Mouse (Mus musculus): ENCODE measurements around the gene Rcbtb2. TPM values are rescaled to one million over a fixed set of nuclear protein-coding genes. Genes with fewer than 3 reads are reported as not detected.

Rcbtb2 gene
- polyA plus RNA-seq, 1 experiment from 2014 or later, result 56.8 TPM

GRCm38 (mm10) chr14:73226849-73227248, 104.0 kb downstream of the Rcbtb2 start:
- no peaks in the 10 kb centered on the region for H3K27me3 ChIP-seq (replicated peaks)
- no peak overlapping the region for H3K27ac ChIP-seq (replicated peaks)
- H3K4me1 ChIP-seq, result peaks cover 11% of the 10 kb centered on the region
- no peak overlapping the region for H3K9ac ChIP-seq (replicated peaks)
- no peak overlapping the region for H3K4me3 ChIP-seq (replicated peaks)
- H3K4me2 ChIP-seq, result no peak overlapping the region
- WGBS, result 32% methylated on average over 1 of the region's 1 CpGs
- ATAC-seq (ENCODE audit: low FRiP score), result no peak
- H3K36me3 ChIP-seq, result no peaks in the 10 kb centered on the region
- no peaks in the 10 kb centered on the region for H3K9me3 ChIP-seq (replicated peaks)

DNA sequence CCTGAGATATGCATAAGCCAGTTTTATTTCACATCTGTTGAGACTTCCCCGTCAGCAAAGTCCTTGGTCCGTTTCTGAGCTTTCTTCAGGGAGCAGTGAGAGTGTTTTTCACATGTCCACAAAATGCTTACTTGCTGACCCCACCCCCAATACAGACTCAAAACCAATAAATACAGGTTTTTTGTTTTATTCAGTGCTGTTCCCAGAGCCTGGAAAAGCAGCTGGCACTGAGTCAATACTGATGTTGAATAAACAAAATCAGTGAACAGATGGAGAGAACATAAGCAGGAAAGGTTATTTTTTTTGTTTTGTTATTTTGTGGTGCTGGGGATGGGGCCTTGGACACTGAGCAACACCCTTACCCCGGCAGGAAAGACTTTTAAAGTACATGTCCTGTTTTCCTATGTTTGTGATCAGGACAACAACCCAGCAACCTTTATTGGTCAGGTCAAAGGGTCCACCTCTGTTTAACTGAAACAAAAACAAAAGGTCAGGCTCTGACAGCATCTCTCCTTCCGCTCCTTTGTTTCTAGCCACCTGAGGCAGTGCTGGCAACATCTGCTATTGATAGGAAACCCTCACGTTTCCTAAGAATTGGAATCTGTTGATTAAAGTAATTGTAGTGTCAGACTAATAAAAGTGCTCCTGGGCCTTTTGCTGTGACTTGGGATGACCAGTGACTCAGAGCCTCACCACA, 108.6 kb downstream of the Rcbtb2 start:
- Histone ChIP-seq H3K36me3 (no peaks in the 10 kb centered on the region), H3K27ac (replicated peaks) (peak overlapping the region; percentile 3; the same call in 1 of the 2 replicates), H3K27me3 (replicated peaks) (no peaks in the 10 kb centered on the region), H3K9me3 (replicated peaks) (no peaks in the 10 kb centered on the region), H3K4me1 (peaks cover 20% of the 10 kb centered on the region), H3K4me3 (replicated peaks) (no peak overlapping the region), H3K9ac (replicated peaks) (no peak overlapping the region), H3K4me2 (no peak overlapping the region)
- ATAC-seq (ENCODE audit: low FRiP score), result no peak
- 26% methylated on average over 5 of the region's 5 CpGs for WGBS

DNA sequence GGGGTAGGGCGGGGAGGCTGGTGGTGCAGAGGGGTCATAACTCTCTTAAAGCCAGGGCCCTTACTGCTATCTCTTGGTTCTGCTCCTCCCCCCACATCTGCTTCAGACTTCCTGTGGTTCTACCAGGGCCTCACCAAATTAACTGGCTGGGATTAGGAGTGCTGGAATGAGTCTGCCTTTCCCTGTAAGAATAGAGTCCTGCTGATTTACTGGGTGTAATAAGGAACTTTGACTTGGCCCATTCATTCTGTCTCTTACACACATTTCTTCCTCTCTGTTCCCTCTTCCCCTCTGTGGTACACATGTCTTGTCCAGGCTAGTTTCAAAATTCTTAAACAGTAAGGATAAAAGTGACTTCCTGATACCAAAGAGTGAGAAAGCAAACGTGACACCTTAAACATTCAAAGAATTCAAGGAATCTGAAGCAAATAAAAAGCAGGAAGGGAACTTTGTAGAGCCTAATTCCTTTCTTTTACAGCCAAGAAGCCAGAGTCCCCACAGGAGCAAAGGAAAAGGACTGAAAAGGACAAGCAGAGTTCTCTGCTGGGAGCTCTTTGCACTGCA, 111.7 kb downstream of the Rcbtb2 start:
- peak overlapping the region; percentile 66 for H3K27ac ChIP-seq (replicated peaks)

GRCm38 (mm10) chr14:73237848-73238321, 115.0 kb downstream of the Rcbtb2 start, which contains the start of gene Lpar6:
Gene Lpar6, plus strand, starts transcription at chr14:73237895.
- WGBS, result under 1% methylated on average over 19 of the region's 19 CpGs
- Histone ChIP-seq H3K27me3 (replicated peaks) (no peaks in the 10 kb centered on the region), H3K4me3 (replicated peaks) (peak within 1 kb of the TSS; percentile 38), H3K4me2 (peak within 1 kb of the TSS; percentile 52), H3K9ac (replicated peaks) (peak within 1 kb of the TSS; percentile 40), H3K9me3 (replicated peaks) (no peaks in the 10 kb centered on the region), H3K4me1 (peaks cover 20% of the 10 kb centered on the region), H3K36me3 (no peaks in the 10 kb centered on the region), H3K27ac (replicated peaks) (peak within 1 kb of the TSS; percentile 82)
- peak; percentile 77 for ATAC-seq (ENCODE audit: low FRiP score)

More for the DNA sequence above, 111.7 kb downstream of the Rcbtb2 start:
- Histone ChIP-seq H3K9me3 (replicated peaks) (no peaks in the 10 kb centered on the region), H3K4me1 (peaks cover 23% of the 10 kb centered on the region), H3K4me2 (no peak overlapping the region), H3K36me3 (no peaks in the 10 kb centered on the region), H3K9ac (replicated peaks) (no peak overlapping the region), H3K4me3 (replicated peaks) (no peak overlapping the region), H3K27me3 (replicated peaks) (no peaks in the 10 kb centered on the region)
- WGBS, result 0% methylated on average over 2 of the region's 2 CpGs
- ATAC-seq (ENCODE audit: low FRiP score), result 0 out of 2 replicates have a peak, but pooled peaks have one; percentile 30

DNA sequence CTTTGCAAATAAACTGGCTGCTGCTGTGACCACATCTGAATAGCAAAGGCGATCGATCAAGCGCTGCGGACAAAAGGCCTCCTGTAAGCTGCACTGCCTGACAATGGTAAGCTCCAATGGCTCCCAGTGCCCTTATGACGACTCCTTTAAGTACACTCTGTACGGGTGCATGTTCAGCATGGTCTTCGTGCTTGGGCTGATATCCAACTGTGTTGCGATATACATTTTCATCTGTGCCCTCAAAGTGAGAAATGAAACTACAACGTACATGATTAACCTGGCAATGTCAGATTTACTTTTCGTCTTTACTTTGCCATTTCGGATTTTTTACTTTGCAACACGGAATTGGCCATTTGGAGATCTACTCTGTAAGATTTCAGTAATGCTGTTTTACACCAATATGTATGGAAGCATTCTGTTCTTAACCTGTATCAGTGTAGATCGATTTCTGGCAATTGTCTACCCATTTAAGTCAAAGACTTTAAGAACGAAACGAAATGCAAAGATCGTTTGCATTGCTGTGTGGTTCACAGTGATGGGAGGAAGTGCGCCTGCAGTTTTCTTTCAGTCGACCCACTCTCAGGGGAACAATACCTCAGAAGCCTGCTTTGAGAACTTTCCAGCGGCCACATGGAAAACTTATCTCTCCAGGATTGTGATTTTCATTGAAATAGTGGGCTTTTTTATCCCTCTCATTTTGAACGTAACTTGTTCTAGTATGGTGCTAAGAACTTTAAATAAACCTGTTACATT, 115.8 kb downstream of the Rcbtb2 start:
- Histone ChIP-seq H3K4me3 (replicated peaks) (peak overlapping the region; percentile 38), H3K36me3 (no peaks in the 10 kb centered on the region), H3K27me3 (replicated peaks) (no peaks in the 10 kb centered on the region), H3K9me3 (replicated peaks) (no peaks in the 10 kb centered on the region), H3K27ac (replicated peaks) (peak overlapping the region; percentile 82), H3K9ac (replicated peaks) (peak overlapping the region; percentile 40), H3K4me1 (peaks cover 20% of the 10 kb centered on the region), H3K4me2 (peak overlapping the region; percentile 52)
- WGBS, result 2% methylated on average over 20 of the region's 20 CpGs
- ATAC-seq (ENCODE audit: low FRiP score), result peak; percentile 82

- Histone ChIP-seq H3K4me2 (peak overlapping the region; percentile 52), H3K27me3 (replicated peaks) (no peaks in the 10 kb centered on the region), H3K27ac (replicated peaks) (peak overlapping the region; percentile 82), H3K9ac (replicated peaks) (peak overlapping the region; percentile 40), H3K4me1 (peaks cover 18% of the 10 kb centered on the region), H3K9me3 (replicated peaks) (no peaks in the 10 kb centered on the region), H3K4me3 (replicated peaks) (peak overlapping the region; percentile 38), H3K36me3 (no peaks in the 10 kb centered on the region)
- WGBS, result 3% methylated on average over 6 of the region's 6 CpGs
- ATAC-seq (ENCODE audit: low FRiP score), result no peak
Measured at GRCm38 (mm10) chr14:73239291-73239690, 116.5 kb downstream of the Rcbtb2 start.

DNA sequence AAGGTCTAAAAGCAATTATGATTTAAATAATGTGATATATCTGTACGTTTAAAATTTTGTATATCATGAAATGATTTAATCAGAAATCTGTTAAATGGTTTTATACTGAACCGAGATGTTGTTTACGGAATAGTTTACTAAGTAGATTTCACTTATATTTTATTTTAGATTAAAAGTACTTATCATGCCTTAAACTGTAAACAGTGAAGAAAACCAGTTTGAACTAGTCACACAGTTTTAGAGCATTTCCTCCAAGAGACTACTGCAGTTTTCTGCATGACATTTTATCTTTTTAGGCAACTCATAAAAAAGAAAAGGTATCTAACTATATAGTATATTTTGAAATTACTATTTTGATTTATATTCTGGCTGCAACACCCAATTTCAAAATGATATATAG, 117.0 kb downstream of the Rcbtb2 start:
- ATAC-seq (ENCODE audit: low FRiP score), result no peak
- Histone ChIP-seq H3K4me2 (no peak overlapping the region), H3K9me3 (replicated peaks) (no peaks in the 10 kb centered on the region), H3K27me3 (replicated peaks) (no peaks in the 10 kb centered on the region), H3K9ac (replicated peaks) (no peak overlapping the region), H3K36me3 (no peaks in the 10 kb centered on the region), H3K27ac (replicated peaks) (no peak overlapping the region), H3K4me1 (peaks cover 12% of the 10 kb centered on the region), H3K4me3 (replicated peaks) (no peak overlapping the region)
- 47% methylated on average over 3 of the region's 3 CpGs for WGBS

DNA sequence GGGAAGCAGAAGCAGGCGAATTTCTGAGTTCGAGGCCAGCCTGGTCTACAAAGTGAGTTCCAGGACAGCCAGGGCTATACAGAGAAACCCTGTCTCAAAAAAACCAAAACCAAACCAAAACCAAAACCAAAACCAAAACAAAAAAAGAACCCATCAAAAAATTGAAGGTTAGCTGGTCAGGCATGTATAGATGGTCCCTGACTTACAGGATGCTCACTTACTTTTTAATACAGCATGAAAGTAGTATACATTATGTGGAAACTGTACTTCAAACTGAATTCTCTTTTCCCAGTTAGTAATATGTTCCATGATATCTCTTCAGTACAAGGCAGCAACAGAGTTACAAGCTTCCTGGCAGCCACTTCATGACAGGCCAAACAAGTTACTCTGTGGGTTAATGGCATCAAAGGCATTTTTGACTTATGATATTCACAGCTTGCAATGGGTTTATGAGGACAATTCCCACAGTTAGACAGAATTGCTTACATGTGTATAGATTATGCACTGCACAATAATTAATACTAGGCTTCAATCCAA, 121.3 kb downstream of the Rcbtb2 start:
- Histone ChIP-seq H3K36me3 (no peaks in the 10 kb centered on the region), H3K9me3 (replicated peaks) (no peaks in the 10 kb centered on the region), H3K27ac (replicated peaks) (no peak overlapping the region), H3K27me3 (replicated peaks) (no peaks in the 10 kb centered on the region), H3K9ac (replicated peaks) (no peak overlapping the region), H3K4me2 (no peak overlapping the region), H3K4me1 (0 out of 2 replicates have a peak, but pooled peaks cover 2% of the 10 kb centered on the region), H3K4me3 (replicated peaks) (no peak overlapping the region)
- WGBS, result 98% methylated on average over 2 of the region's 2 CpGs
- ATAC-seq (ENCODE audit: low FRiP score), result no peak

DNA sequence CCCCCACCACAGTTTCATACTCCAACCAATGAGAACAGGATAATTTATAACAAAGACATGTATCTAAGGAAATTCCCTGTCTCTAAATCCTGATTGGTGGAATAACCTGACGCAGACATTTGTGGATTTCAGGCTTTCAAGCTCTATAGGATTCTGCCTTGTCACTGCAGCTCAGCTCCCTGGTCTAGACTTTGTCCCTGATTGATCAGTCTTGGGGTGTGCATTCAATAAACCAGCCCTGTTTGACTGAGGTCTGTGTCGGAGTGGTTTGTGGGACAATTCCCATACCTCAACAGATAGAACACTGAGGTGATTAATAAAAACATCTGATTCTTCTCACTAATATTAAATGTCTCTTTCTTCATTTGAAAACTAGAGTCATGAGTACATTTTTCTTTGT, 127.2 kb downstream of the Rcbtb2 start:
- Histone ChIP-seq H3K9ac (replicated peaks) (no peak overlapping the region), H3K36me3 (no peaks in the 10 kb centered on the region), H3K4me1 (no peaks in the 10 kb centered on the region), H3K9me3 (replicated peaks) (no peaks in the 10 kb centered on the region), H3K27me3 (replicated peaks) (no peaks in the 10 kb centered on the region), H3K27ac (replicated peaks) (no peak overlapping the region), H3K4me2 (no peak overlapping the region), H3K4me3 (replicated peaks) (no peak overlapping the region)
- WGBS, result 90% methylated on average over 2 of the region's 2 CpGs
- no peak for ATAC-seq (ENCODE audit: low FRiP score)

DNA sequence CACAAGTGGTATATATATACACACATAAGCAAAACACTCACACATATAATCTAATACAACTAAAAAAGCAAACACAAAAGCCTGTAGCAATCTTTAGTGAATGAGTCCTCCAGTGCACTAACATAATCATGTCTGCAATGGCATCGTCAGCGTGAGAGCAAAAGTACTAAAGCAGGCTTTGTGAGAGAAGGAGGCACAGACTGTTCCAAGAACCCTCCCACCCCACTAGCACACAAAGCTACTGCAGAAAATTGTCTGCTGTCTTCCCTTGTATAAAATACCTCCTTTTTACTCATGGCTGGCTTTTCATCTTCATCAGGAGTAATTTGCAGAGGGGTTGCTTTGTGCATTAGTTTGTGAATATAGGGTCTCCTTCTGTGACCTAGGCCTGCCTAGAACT, 129.4 kb downstream of the Rcbtb2 start:
- H3K27ac ChIP-seq (replicated peaks), result no peak overlapping the region
- H3K4me3 ChIP-seq (replicated peaks), result no peak overlapping the region
- H3K9ac ChIP-seq (replicated peaks), result no peak overlapping the region
- H3K4me2 ChIP-seq, result no peak overlapping the region
- 30% methylated on average over 2 of the region's 2 CpGs for WGBS
- no peaks in the 10 kb centered on the region for H3K9me3 ChIP-seq (replicated peaks)
- ATAC-seq (ENCODE audit: low FRiP score), result no peak
- no peaks in the 10 kb centered on the region for H3K4me1 ChIP-seq
- no peaks in the 10 kb centered on the region for H3K27me3 ChIP-seq (replicated peaks)
- H3K36me3 ChIP-seq, result no peaks in the 10 kb centered on the region

DNA sequence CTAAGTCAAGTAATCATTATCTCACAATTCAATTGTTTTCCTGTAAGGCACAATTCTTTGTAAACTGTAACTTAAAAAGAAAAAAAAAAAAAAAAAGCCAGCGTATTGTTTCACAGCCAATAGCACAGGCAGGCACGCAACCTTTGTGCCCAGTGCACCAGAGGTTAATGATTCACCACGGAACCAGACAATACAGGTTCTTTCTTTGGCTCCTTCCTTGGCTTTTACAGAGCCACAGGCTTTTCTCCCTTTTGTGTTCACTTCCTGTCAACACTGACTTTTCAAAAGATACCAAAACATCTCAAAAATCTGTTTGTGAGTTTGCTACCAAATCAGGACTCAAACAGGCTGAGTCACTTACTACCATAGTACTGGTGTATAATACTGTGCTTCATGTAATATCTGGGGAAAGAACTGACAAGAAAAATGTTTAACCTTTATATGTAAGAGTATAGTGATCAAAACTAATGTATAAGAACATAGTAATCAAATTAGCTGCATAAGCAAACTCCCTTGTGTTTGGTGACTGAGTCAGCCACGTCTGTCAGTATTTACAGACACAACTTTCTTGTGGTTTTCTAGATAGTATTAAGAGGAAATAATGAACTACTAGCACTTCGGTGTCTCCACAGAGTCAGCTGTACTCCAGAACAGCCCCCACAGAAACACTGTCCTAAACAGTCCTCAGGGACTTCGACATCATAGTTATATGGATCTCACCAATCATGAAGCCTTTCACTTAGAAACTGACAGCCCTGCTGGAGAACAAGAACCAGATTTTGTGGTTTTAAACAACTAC, 130.8 kb downstream of the Rcbtb2 start:
- H3K36me3 ChIP-seq, result no peaks in the 10 kb centered on the region
- no peak overlapping the region for H3K4me2 ChIP-seq
- 28% methylated on average over 6 of the region's 6 CpGs for WGBS
- H3K9ac ChIP-seq (replicated peaks), result no peak overlapping the region
- no peak for ATAC-seq (ENCODE audit: low FRiP score)
- H3K4me3 ChIP-seq (replicated peaks), result no peak overlapping the region
- no peaks in the 10 kb centered on the region for H3K9me3 ChIP-seq (replicated peaks)
- no peak overlapping the region for H3K27ac ChIP-seq (replicated peaks)
- no peaks in the 10 kb centered on the region for H3K4me1 ChIP-seq
- H3K27me3 ChIP-seq (replicated peaks), result no peaks in the 10 kb centered on the region

Measured in neural tube, embryonic 15.5 days (tissue).